Mouse (Mus musculus) MEL (cell line): ENCODE measurements around the gene Tecpr1. TPM values are rescaled to one million over a fixed set of nuclear protein-coding genes. Genes with fewer than 3 reads are reported as not detected.

Experiments
- DNase-seq: peaks from one replicate; pipeline ENCODE4 v3.0.0; 2011; ENCODE audit warnings: low read depth, low spot score
- H3K27ac ChIP-seq: 2 replicates; pipeline ENCODE4 v1.5.1; 2012; ENCODE audit warnings: low read depth, mild to moderate bottlenecking, control low read depth, low read length, moderate library complexity; ENCODE audit not compliant: control insufficient read depth
- H3K27me3 ChIP-seq, 2 experiments: fragments of 150-350 bp in 1 of 2; sonication (generic) in 1 of 2; 2 replicates each; pipeline ENCODE4 v1.6.1; 2012; ENCODE audit warnings: low read length in 2 of 2, mild to moderate bottlenecking in 2 of 2, improper control_type of control experiment in 1 of 2, moderate library complexity in 1 of 2; ENCODE audit not compliant: insufficient read depth in 2 of 2, control insufficient read depth in 1 of 2
- H3K36me3 ChIP-seq, 2 experiments: 2 replicates each; pipeline ENCODE4 v1.6.1; 2012 to 2014; ENCODE audit warnings: low read length in 2 of 2, improper control_type of control experiment in 1 of 2, inconsistent platforms in 1 of 2, mild to moderate bottlenecking in 1 of 2; ENCODE audit not compliant: insufficient read depth in 2 of 2, control insufficient read depth in 1 of 2
- H3K4me1 ChIP-seq, 2 experiments: fragments of 150-350 bp in 1 of 2; sonication (generic) in 1 of 2; 2 replicates each; pipeline ENCODE4 v1.6.1; 2012; ENCODE audit warnings: low read length in 2 of 2, improper control_type of control experiment in 1 of 2, mild to moderate bottlenecking in 1 of 2; ENCODE audit not compliant: insufficient read depth in 2 of 2, control insufficient read depth in 1 of 2
- H3K4me3 ChIP-seq, 2 experiments: fragments of 150-350 bp in 1 of 2; sonication (generic) in 1 of 2; 2 replicates each; pipeline ENCODE4 v1.5.1; 2012; ENCODE audit warnings: low read depth in 2 of 2, low read length in 2 of 2, mild to moderate bottlenecking in 2 of 2, moderate library complexity in 2 of 2, control low read depth in 1 of 2, improper control_type of control experiment in 1 of 2; ENCODE audit not compliant: control insufficient read depth in 1 of 2, insufficient read depth in 1 of 2
- H3K79me2 ChIP-seq: 2 replicates; pipeline ENCODE4 v1.6.1; 2012; ENCODE audit warnings: mild to moderate bottlenecking, low read length, moderate library complexity; ENCODE audit not compliant: control insufficient read depth, poor library complexity, insufficient read depth
- H3K9ac ChIP-seq: 2 replicates; pipeline ENCODE4 v1.6.1; 2012; ENCODE audit warnings: low read depth, mild to moderate bottlenecking, control low read depth, low read length, moderate library complexity; ENCODE audit not compliant: control insufficient read depth, poor library complexity, severe bottlenecking
- H3K9me3 ChIP-seq: fragments of 150-350 bp; sonication (generic); replicated peaks from 2 replicates; pipeline ENCODE4 v1.6.1; 2012; ENCODE audit warnings: mild to moderate bottlenecking, low read length, improper control_type of control experiment, moderate library complexity; ENCODE audit not compliant: insufficient read depth
- BHLHE40 ChIP-seq: IDR thresholded peaks from 2 replicates; pipeline ENCODE4 v1.6.1; 2012; ENCODE audit warnings: low read depth, mild to moderate bottlenecking, inconsistent platforms, low read length, improper control_type of control experiment, borderline replicate concordance
- CHD1 ChIP-seq: IDR thresholded peaks from 2 replicates; pipeline ENCODE4 v1.6.1; 2012; ENCODE audit warnings: low read depth, mild to moderate bottlenecking, inconsistent platforms, low read length, improper control_type of control experiment
- CHD2 ChIP-seq: IDR thresholded peaks from 2 replicates; pipeline ENCODE4 v1.6.1; 2011; ENCODE audit warnings: low read length, improper control_type of control experiment
- CTCF ChIP-seq, 3 experiments: IDR thresholded peaks in 2 of 3; conservative IDR thresholded peaks in 1 of 3; 2 replicates each; pipeline ENCODE4 v1.5.1; 2011 to 2012; ENCODE audit warnings: low read length in 3 of 3, low read depth in 2 of 3, mild to moderate bottlenecking in 2 of 3, improper control_type of control experiment in 1 of 3, inconsistent platforms in 1 of 3, mixed read lengths in 1 of 3, moderate library complexity in 1 of 3; ENCODE audit not compliant: control insufficient read depth in 1 of 3, insufficient read depth in 1 of 3, poor library complexity in 1 of 3, severe bottlenecking in 1 of 3
- E2F4 ChIP-seq: IDR thresholded peaks from 2 replicates; pipeline ENCODE4 v1.6.1; 2011; ENCODE audit warnings: low read depth, low read length, improper control_type of control experiment, borderline replicate concordance
- EP300 ChIP-seq, 2 experiments: IDR thresholded peaks; 2 replicates each; pipeline ENCODE4 v1.6.1; 2011; ENCODE audit warnings: improper control_type of control experiment in 2 of 2, low read length in 2 of 2, low read depth in 1 of 2, mild to moderate bottlenecking in 1 of 2
- ETS1 ChIP-seq: IDR thresholded peaks from 2 replicates; pipeline ENCODE4 v1.6.1; 2012; ENCODE audit warnings: low read depth, mild to moderate bottlenecking, inconsistent platforms, low read length, improper control_type of control experiment, moderate library complexity
- GABPA ChIP-seq: IDR thresholded peaks from 2 replicates; pipeline ENCODE4 v1.6.1; 2012; ENCODE audit warnings: low read depth, mild to moderate bottlenecking, inconsistent platforms, low read length, improper control_type of control experiment, moderate library complexity
- GATA1 ChIP-seq: IDR thresholded peaks from 2 replicates; pipeline ENCODE4 v1.6.1; 2011; ENCODE audit warnings: low read depth, low read length, improper control_type of control experiment
- HCFC1 ChIP-seq: IDR thresholded peaks from 2 replicates; pipeline ENCODE4 v1.6.1; 2012; ENCODE audit warnings: low read depth, mild to moderate bottlenecking, inconsistent platforms, low read length, improper control_type of control experiment, moderate library complexity
- JUND ChIP-seq: IDR thresholded peaks from 2 replicates; pipeline ENCODE4 v1.6.1; 2011; ENCODE audit warnings: low read depth, mild to moderate bottlenecking, improper control_type of control experiment, low read length
- KAT2A ChIP-seq: conservative IDR thresholded peaks from 2 replicates; pipeline ENCODE4 v1.6.1; 2012; ENCODE audit warnings: low read depth, low read length, improper control_type of control experiment, inconsistent platforms
- MAFK ChIP-seq: IDR thresholded peaks from 2 replicates; pipeline ENCODE4 v1.6.1; 2011; ENCODE audit warnings: low read depth, mild to moderate bottlenecking, low read length, improper control_type of control experiment, borderline replicate concordance
- MAX ChIP-seq: IDR thresholded peaks from 2 replicates; pipeline ENCODE4 v1.6.1; 2011; ENCODE audit warnings: low read length, improper control_type of control experiment
- MAZ ChIP-seq: IDR thresholded peaks from 2 replicates; pipeline ENCODE4 v1.6.1; 2012; ENCODE audit warnings: low read depth, mild to moderate bottlenecking, inconsistent platforms, low read length, improper control_type of control experiment
- MEF2A ChIP-seq: IDR thresholded peaks from 2 replicates; pipeline ENCODE4 v1.6.1; 2014; ENCODE audit warnings: low read depth, mild to moderate bottlenecking, inconsistent platforms, low read length, improper control_type of control experiment; ENCODE audit not compliant: poor library complexity, insufficient replicate concordance, severe bottlenecking; ENCODE audit errors: extremely low read depth
- MXI1 ChIP-seq: IDR thresholded peaks from 2 replicates; pipeline ENCODE4 v1.6.1; 2011; ENCODE audit warnings: mild to moderate bottlenecking, low read depth, low read length, improper control_type of control experiment
- MYC ChIP-seq: IDR thresholded peaks from 2 replicates; pipeline ENCODE4 v1.6.1; 2011; ENCODE audit warnings: low read depth, mild to moderate bottlenecking, low read length, improper control_type of control experiment, moderate library complexity
- NRF1 ChIP-seq: IDR thresholded peaks from 2 replicates; pipeline ENCODE4 v1.6.1; 2014; ENCODE audit warnings: low read depth, mild to moderate bottlenecking, inconsistent platforms, low read length, improper control_type of control experiment, moderate library complexity; ENCODE audit not compliant: poor library complexity, insufficient read depth, severe bottlenecking
- POLR2A ChIP-seq, 2 experiments: IDR thresholded peaks; 2 replicates each; pipeline ENCODE4 v1.6.1; 2011 to 2012; ENCODE audit warnings: low read length in 2 of 2, mild to moderate bottlenecking in 2 of 2, control low read depth in 1 of 2, improper control_type of control experiment in 1 of 2, low read depth in 1 of 2, moderate library complexity in 1 of 2; ENCODE audit not compliant: control insufficient read depth in 1 of 2, insufficient read depth in 1 of 2, poor library complexity in 1 of 2
- POLR2AphosphoS2 ChIP-seq: IDR thresholded peaks from 2 replicates; pipeline ENCODE4 v1.6.1; 2011; ENCODE audit warnings: low read length, improper control_type of control experiment
- POLR2AphosphoS5 ChIP-seq: IDR thresholded peaks from 2 replicates; pipeline ENCODE4 v1.6.1; 2012; ENCODE audit warnings: low read depth, borderline replicate concordance, mild to moderate bottlenecking, inconsistent platforms, low read length, moderate library complexity, mixed read lengths
- RAD21 ChIP-seq: IDR thresholded peaks from 2 replicates; pipeline ENCODE4 v1.6.1; 2011; ENCODE audit warnings: mild to moderate bottlenecking, low read depth, low read length, improper control_type of control experiment
- RCOR1 ChIP-seq: IDR thresholded peaks from 2 replicates; pipeline ENCODE4 v1.6.1; 2012; ENCODE audit warnings: low read depth, mild to moderate bottlenecking, inconsistent platforms, low read length, improper control_type of control experiment
- SIN3A ChIP-seq: IDR thresholded peaks from 2 replicates; pipeline ENCODE4 v1.6.1; 2012; ENCODE audit warnings: low read length, improper control_type of control experiment, inconsistent platforms
- TAL1 ChIP-seq: IDR thresholded peaks from 2 replicates; pipeline ENCODE4 v1.6.1; 2012; ENCODE audit warnings: mild to moderate bottlenecking, inconsistent platforms, low read length, moderate library complexity, mixed read lengths
- TBP ChIP-seq: IDR thresholded peaks from 2 replicates; pipeline ENCODE4 v1.8.0; 2011; ENCODE audit warnings: low read depth, low read length, improper control_type of control experiment
- TCF12 ChIP-seq: IDR thresholded peaks from 2 replicates; pipeline ENCODE4 v1.6.1; 2014; ENCODE audit warnings: low read depth, mild to moderate bottlenecking, inconsistent platforms, low read length, improper control_type of control experiment, moderate library complexity
- UBTF ChIP-seq: IDR thresholded peaks from 2 replicates; pipeline ENCODE4 v1.6.1; 2012; ENCODE audit warnings: low read depth, mild to moderate bottlenecking, inconsistent platforms, low read length, improper control_type of control experiment, moderate library complexity, borderline replicate concordance; ENCODE audit not compliant: insufficient read depth
- USF1 ChIP-seq: IDR thresholded peaks from 2 replicates; pipeline ENCODE4 v1.6.1; 2014; ENCODE audit warnings: low read depth, mild to moderate bottlenecking, inconsistent platforms, low read length, improper control_type of control experiment, moderate library complexity
- USF2 ChIP-seq, 2 experiments: IDR thresholded peaks; 2 replicates each; pipeline ENCODE4 v1.6.1; 2011 to 2012; ENCODE audit warnings: improper control_type of control experiment in 2 of 2, low read length in 2 of 2, borderline replicate concordance in 1 of 2, inconsistent platforms in 1 of 2, low read depth in 1 of 2, mild to moderate bottlenecking in 1 of 2; ENCODE audit not compliant: insufficient read depth in 1 of 2
- ZC3H11A ChIP-seq: IDR thresholded peaks from 2 replicates; pipeline ENCODE4 v1.6.1; 2012; ENCODE audit warnings: low read depth, mild to moderate bottlenecking, inconsistent platforms, low read length, improper control_type of control experiment
- ZKSCAN1 ChIP-seq: IDR thresholded peaks from 2 replicates; pipeline ENCODE4 v1.6.1; 2012; ENCODE audit warnings: low read depth, mild to moderate bottlenecking, inconsistent platforms, low read length, improper control_type of control experiment, moderate library complexity
- ZMIZ1 ChIP-seq: IDR thresholded peaks from 2 replicates; pipeline ENCODE4 v1.6.1; 2012; ENCODE audit warnings: low read depth, mild to moderate bottlenecking, inconsistent platforms, low read length, improper control_type of control experiment, moderate library complexity
- ZNF384 ChIP-seq: IDR thresholded peaks from 2 replicates; pipeline ENCODE4 v1.6.1; 2012; ENCODE audit warnings: low read depth, mild to moderate bottlenecking, inconsistent platforms, low read length, improper control_type of control experiment
- polyA plus RNA-seq, 2 experiments: library from polyadenylated mRNA; stranded (reverse) in 1 of 2; unstranded in 1 of 2; fragments of >175 nt in 1 of 2; fragments of >200 nt in 1 of 2; gene quantifications; 2 replicates each; pipeline versions ENCODE4 v1.2.1 to v1.2.4; 2012; ENCODE audit warnings: low replicate concordance in 2 of 2, low read depth in 1 of 2; ENCODE audit not compliant: insufficient read length in 2 of 2, insufficient read depth in 1 of 2, missing spikeins in 1 of 2
- total RNA-seq: library from RNA; depleted of rRNA; stranded (reverse); fragments of 300-350 nt; gene quantifications from 2 replicates; pipeline ENCODE4 v1.2.3, GENCODE M21; 2012

The Tecpr1 gene
- total and polyA plus RNA-seq, 3 experiments, result 6.2 to 9.0 TPM; not detected in 1

- H3K9ac ChIP-seq, result peak overlapping the region; percentile 93
- peak overlapping the region; percentile 65 to 90 for H3K4me3 ChIP-seq
- H3K9me3 ChIP-seq, result no peaks in the 10 kb centered on the region
- H3K36me3 ChIP-seq, result no peaks in the 10 kb centered on the region
- H3K4me1 ChIP-seq, result peaks cover 3% of the 10 kb centered on the region in 2 experiments; a peak in 2 of 4 replicates
- peak; percentile 94 for DNase-seq
- no peaks in the 10 kb centered on the region for H3K27me3 ChIP-seq
- peak overlapping the region; percentile 42; the same call in 1 of the 2 replicates for H3K27ac ChIP-seq
- H3K79me2 ChIP-seq, result peaks cover 17% of the 10 kb centered on the region
- TF ChIP-seq SIN3A (peak; percentile 58), E2F4 (no peak), POLR2AphosphoS2 (no peak), NRF1 (no peak), CHD1 (0 out of 2 replicates have a peak, but pooled peaks have one; percentile 39), ZNF384 (no peak), TCF12 (0 out of 2 replicates have a peak, but pooled peaks have one; percentile 9), KAT2A (no peak; the same call in 1 of the 2 replicates), UBTF (0 out of 2 replicates have a peak, but pooled peaks have one; percentile 15), GATA1 (no peak), MAFK (no peak), ZMIZ1 (peak; percentile 58; the same call in 1 of the 2 replicates), ZKSCAN1 (no peak), JUND (no peak), TAL1 (no peak), MYC (no peak), MAZ (no peak; the same call in 1 of the 2 replicates), BHLHE40 (no peak), ZC3H11A (no peak), RAD21 (no peak), POLR2AphosphoS5 (no peak), RCOR1 (no peak), CTCF (IDR thresholded peaks at IDR 0.05 in 2 of 3, conservative IDR thresholded peaks at IDR 0.05 in 1 of 3; ENCODE audit: control insufficient read depth in 1 of 3, insufficient read depth in 1 of 3, low read depth in 2 of 3, low read length in 3 of 3, poor library complexity in 1 of 3, severe bottlenecking in 1 of 3) (no peak), MXI1 (peak; percentile 59), MEF2A (no peak), USF1 (peak; percentile 96), POLR2A (IDR thresholded peaks at IDR 0.05; ENCODE audit: control insufficient read depth in 1 of 2, insufficient read depth in 1 of 2, low read depth in 1 of 2, low read length in 2 of 2, poor library complexity in 1 of 2) (peak; percentile 53 to 67; a peak in 2 of 4 replicates), USF2 (IDR thresholded peaks at IDR 0.05; ENCODE audit: borderline replicate concordance in 1 of 2, insufficient read depth in 1 of 2, low read depth in 1 of 2, low read length in 2 of 2) (peak in 1 of 2 experiments; percentile 73; a peak in 2 of 4 replicates), HCFC1 (peak; percentile 21; the same call in 1 of the 2 replicates), TBP (no peak), EP300 (IDR thresholded peaks at IDR 0.05; ENCODE audit: low read depth in 1 of 2, low read length in 2 of 2) (no peak), GABPA (no peak), MAX (peak; percentile 67; the same call in 1 of the 2 replicates), CHD2 (no peak), ETS1 (no peak)
These were observed 31.6 kb upstream of the Tecpr1 start for GRCm38 (mm10) chr5:144254811-144255631.
